Mouse (Mus musculus): ENCODE measurements at regions not wholly inside any gene's neighbourhood (a gene's known extent, or its start where the extent isn't known, plus 50 kb on each side); places are given as distances from the start of the nearest gene placed in this dataset.
"Not testable (repeated sequence)": the region's sequence is repeated elsewhere in the genome, so short reads cannot be mapped to it uniquely, and the experiment has no call there.

DNA sequence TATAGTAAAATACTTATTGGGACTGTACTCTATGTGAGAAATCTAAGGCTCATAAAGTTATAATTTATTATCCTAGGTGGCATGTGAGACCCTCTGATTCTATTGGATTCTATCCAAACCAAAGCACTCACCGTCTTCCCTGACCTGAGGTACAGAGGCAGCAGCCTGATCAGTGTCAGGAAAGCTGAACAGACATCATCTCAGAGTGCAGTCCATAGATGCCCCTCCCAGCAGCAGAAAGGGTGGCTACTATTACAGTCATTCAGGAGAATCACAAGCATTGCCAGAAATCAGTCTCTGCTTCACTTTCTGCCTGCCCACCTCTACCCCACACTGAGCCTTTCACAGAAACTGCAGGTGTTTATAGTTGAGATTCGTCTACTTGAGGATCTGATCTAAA is 1854.9 kb downstream of the 9330182O14Rik start:
- TF ChIP-seq CTCF (IDR thresholded peaks at IDR 0.05; ENCODE audit: low read depth) (no peak), EP300 (IDR thresholded peaks at IDR 0.05; ENCODE audit: low read depth) (no peak)
- no peak for DNase-seq (ENCODE audit: low read depth in 3 of 3, low spot score in 3 of 3)
- WGBS (ENCODE audit: insufficient replicate concordance) = 45% methylated on average over 2 of the region's 2 CpGs
- ATAC-seq (ENCODE audit: insufficient read depth) = no peak
- no peaks in the 10 kb centered on the region for H3K9me3 ChIP-seq (ENCODE audit: control insufficient read depth, low read length)
- no peak overlapping the region for H3K27ac ChIP-seq
- no peaks in the 10 kb centered on the region for H3K4me1 ChIP-seq (replicated peaks; ENCODE audit: control insufficient read depth in 2 of 2, insufficient read depth in 2 of 2, low read length in 1 of 2)
- no peaks in the 10 kb centered on the region for H3K27me3 ChIP-seq (ENCODE audit: control insufficient read depth, insufficient read depth, low read length)
- no peaks in the 10 kb centered on the region for H3K36me3 ChIP-seq (replicated peaks; ENCODE audit: control insufficient read depth, insufficient read depth, low read depth)
- no peak overlapping the region for H3K9ac ChIP-seq (replicated peaks)
- H3K4me3 ChIP-seq (ENCODE audit: insufficient read depth in 1 of 2, low read depth in 2 of 2, low read length in 2 of 2) = no peak overlapping the region
- no peak overlapping the region for H3K4me2 ChIP-seq (ENCODE audit: low read depth)

DNA sequence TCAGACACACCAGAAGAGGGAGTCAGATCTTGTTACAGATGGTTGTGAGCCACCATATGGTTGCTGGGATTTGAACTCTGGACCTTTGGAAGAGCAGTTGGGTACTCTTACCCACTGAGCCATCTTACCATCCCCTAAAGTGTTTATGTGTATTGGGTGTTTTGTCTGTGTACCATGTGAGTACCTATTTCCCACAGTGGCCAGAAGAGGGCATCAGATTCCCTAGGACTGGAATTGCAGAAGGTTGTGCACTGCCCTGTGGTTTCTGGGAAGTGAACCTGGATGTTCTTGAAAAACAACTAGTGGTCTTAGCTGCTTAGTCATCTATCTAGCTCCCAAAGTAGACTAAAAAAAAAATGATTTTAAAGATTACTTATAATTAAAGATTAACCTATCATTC is 1857.7 kb downstream of the 9330182O14Rik start:
- no peak for ATAC-seq (ENCODE audit: insufficient read depth)
- no peak overlapping the region for H3K4me3 ChIP-seq (ENCODE audit: insufficient read depth in 1 of 2, low read depth in 2 of 2, low read length in 2 of 2)
- H3K4me1 ChIP-seq (replicated peaks; ENCODE audit: control insufficient read depth in 2 of 2, insufficient read depth in 2 of 2, low read length in 1 of 2) = no peaks in the 10 kb centered on the region
- no peak for TF ChIP-seq EP300 (IDR thresholded peaks at IDR 0.05; ENCODE audit: low read depth)
- TF ChIP-seq CTCF (IDR thresholded peaks at IDR 0.05; ENCODE audit: low read depth) = no peak
- DNase-seq (ENCODE audit: low read depth in 3 of 3, low spot score in 3 of 3) = no peak
- H3K27me3 ChIP-seq (ENCODE audit: control insufficient read depth, insufficient read depth, low read length) = no peaks in the 10 kb centered on the region
- H3K27ac ChIP-seq = no peak overlapping the region
- no peaks in the 10 kb centered on the region for H3K9me3 ChIP-seq (ENCODE audit: control insufficient read depth, low read length)
- no peak overlapping the region for H3K9ac ChIP-seq (replicated peaks)
- H3K4me2 ChIP-seq (ENCODE audit: low read depth) = no peak overlapping the region
- H3K36me3 ChIP-seq (replicated peaks; ENCODE audit: control insufficient read depth, insufficient read depth, low read depth) = no peaks in the 10 kb centered on the region

DNA sequence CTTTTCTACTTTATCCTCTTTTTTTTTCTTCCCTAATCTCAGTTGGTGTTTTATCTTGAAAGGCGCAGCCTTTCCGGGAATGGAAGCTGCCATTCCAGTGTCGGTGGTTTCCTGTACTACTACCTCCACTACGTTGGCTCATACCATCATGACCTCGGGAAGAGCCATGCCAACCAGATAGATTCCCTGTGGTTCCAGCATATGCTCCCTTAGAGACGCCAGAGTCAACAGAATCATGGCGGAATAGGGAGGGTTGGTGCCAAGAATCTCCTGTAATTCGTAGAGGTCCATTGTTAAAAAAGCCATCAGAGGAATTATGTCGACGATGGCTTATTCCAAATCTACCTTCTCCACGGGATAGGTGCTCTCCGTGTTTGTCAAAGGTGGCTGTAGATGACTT is 1898.1 kb downstream of the 9330182O14Rik start:
- not testable (repeated sequence) for H3K4me2 ChIP-seq (ENCODE audit: low read depth); H3K36me3 ChIP-seq (replicated peaks; ENCODE audit: control insufficient read depth, insufficient read depth, low read depth); H3K4me3 ChIP-seq (ENCODE audit: insufficient read depth in 1 of 2, low read depth in 2 of 2, low read length in 2 of 2); H3K27ac ChIP-seq; DNase-seq (ENCODE audit: low read depth in 3 of 3, low spot score in 3 of 3); H3K4me1 ChIP-seq (replicated peaks; ENCODE audit: control insufficient read depth in 2 of 2, insufficient read depth in 2 of 2, low read length in 1 of 2); H3K9me3 ChIP-seq (ENCODE audit: control insufficient read depth, low read length); H3K9ac ChIP-seq (replicated peaks); ATAC-seq (ENCODE audit: insufficient read depth); H3K27me3 ChIP-seq (ENCODE audit: control insufficient read depth, insufficient read depth, low read length)
- WGBS (ENCODE audit: insufficient replicate concordance) = 71% methylated on average over 12 of the region's 12 CpGs

DNA sequence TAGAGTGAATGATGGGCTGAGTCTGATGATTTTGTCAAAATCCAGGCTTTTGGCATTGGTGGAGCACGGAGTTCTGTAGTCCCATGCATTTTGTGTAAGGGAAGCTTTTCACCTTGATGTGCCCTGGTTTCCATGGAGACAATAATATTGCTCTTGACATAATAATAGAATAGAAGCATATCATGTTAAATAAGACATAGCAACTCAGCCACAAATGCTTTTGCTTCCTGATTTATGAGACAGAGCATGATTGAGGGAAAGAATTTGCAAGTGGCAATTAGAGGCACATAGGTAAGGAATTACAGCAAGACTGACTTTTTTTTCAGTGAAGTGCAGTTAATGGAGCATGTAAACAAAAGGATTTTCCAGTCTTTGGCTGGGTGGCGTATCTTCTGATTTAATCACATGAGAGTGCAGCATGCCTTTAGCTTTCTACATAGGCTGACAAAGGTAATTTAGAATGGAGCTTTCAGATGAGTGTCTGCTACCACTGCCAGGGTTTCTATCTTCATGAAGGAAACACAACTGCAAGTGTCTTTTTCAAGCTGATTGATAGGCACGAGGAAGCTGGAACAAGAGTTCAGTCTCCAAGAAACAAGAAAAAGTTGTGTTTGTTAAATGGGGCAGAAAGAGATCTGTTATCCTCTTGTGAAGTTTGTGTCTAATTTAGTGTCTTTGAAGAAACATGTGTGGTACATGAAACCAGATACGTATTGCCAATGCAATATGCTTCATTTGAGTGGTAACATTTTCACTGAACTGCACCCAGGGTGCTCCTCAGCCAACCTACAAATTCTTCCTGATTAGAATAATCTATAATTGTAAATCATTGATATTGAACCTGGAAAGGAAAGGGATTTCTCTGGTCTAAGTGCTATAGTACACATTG is 1913.2 kb downstream of the 9330182O14Rik start:
- no peaks in the 10 kb centered on the region for H3K36me3 ChIP-seq (replicated peaks; ENCODE audit: control insufficient read depth, insufficient read depth, low read depth)
- no peak overlapping the region for H3K4me2 ChIP-seq (ENCODE audit: low read depth)
- no peak overlapping the region for H3K9ac ChIP-seq (replicated peaks)
- 53% methylated on average over 4 of the region's 4 CpGs for WGBS (ENCODE audit: insufficient replicate concordance)
- no peaks in the 10 kb centered on the region for H3K9me3 ChIP-seq (ENCODE audit: control insufficient read depth, low read length)
- H3K4me1 ChIP-seq (replicated peaks; ENCODE audit: control insufficient read depth in 2 of 2, insufficient read depth in 2 of 2, low read length in 1 of 2) = no peaks in the 10 kb centered on the region
- H3K27ac ChIP-seq = no peak overlapping the region
- DNase-seq (ENCODE audit: low read depth in 3 of 3, low spot score in 3 of 3) (no peak), ATAC-seq (ENCODE audit: insufficient read depth) (no peak)
- TF ChIP-seq CTCF (IDR thresholded peaks at IDR 0.05; ENCODE audit: low read depth) (no peak), EP300 (IDR thresholded peaks at IDR 0.05; ENCODE audit: low read depth) (no peak)
- no peaks in the 10 kb centered on the region for H3K27me3 ChIP-seq (ENCODE audit: control insufficient read depth, insufficient read depth, low read length)
- H3K4me3 ChIP-seq (ENCODE audit: insufficient read depth in 1 of 2, low read depth in 2 of 2, low read length in 2 of 2) = no peak overlapping the region

DNA sequence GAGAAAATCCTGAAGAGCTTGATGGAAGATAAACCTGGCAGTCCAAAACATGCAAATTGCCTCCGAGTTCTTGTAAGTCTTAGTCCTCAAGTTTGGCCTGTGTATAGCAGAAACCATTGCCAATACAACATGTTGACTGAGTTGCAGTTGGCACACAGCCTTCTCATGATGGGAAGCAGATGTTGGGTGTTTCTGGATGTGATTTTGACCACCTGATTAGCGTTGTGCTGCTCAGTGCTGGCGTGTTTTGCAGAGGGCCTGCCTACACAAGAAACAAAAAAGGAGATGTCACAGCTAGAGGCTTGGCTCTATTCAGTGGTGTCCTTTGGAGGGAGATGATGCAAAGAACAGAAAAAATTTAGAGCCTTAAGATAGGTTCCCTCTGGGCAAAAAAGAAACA is 1922.6 kb downstream of the 9330182O14Rik start:
- TF ChIP-seq EP300 (IDR thresholded peaks at IDR 0.05; ENCODE audit: low read depth) (no peak), CTCF (IDR thresholded peaks at IDR 0.05; ENCODE audit: low read depth) (no peak)
- no peaks in the 10 kb centered on the region for H3K27me3 ChIP-seq (ENCODE audit: control insufficient read depth, insufficient read depth, low read length)
- no peaks in the 10 kb centered on the region for H3K36me3 ChIP-seq (replicated peaks; ENCODE audit: control insufficient read depth, insufficient read depth, low read depth)
- no peak overlapping the region for H3K27ac ChIP-seq
- no peak overlapping the region for H3K4me3 ChIP-seq (ENCODE audit: insufficient read depth in 1 of 2, low read depth in 2 of 2, low read length in 2 of 2)
- DNase-seq (ENCODE audit: low read depth in 3 of 3, low spot score in 3 of 3) (no peak), ATAC-seq (ENCODE audit: insufficient read depth) (no peak)
- WGBS (ENCODE audit: insufficient replicate concordance) = 60% methylated on average over 3 of the region's 3 CpGs
- no peaks in the 10 kb centered on the region for H3K4me1 ChIP-seq (replicated peaks; ENCODE audit: control insufficient read depth in 2 of 2, insufficient read depth in 2 of 2, low read length in 1 of 2)
- no peak overlapping the region for H3K9ac ChIP-seq (replicated peaks)
- no peaks in the 10 kb centered on the region for H3K9me3 ChIP-seq (ENCODE audit: control insufficient read depth, low read length)
- H3K4me2 ChIP-seq (ENCODE audit: low read depth) = no peak overlapping the region
